Mouse (Mus musculus): ENCODE results near the gene Fam89a. TPM values are rescaled to one million over a fixed set of nuclear protein-coding genes. Genes with fewer than 3 reads are reported as not detected.

Fam89a gene
- polyA plus RNA-seq, 1 experiment from 2014 or later = 0.40 TPM

Other genes starting within 250 kb of the Fam89a start
- 33.0 and 34.5 TPM in 2 replicates for gene Cog2, start 231.1 kb downstream of the Fam89a start, polyA plus RNA-seq (2015; fragmentation: Nextera tagmentation; extraction: Ambion mirVana)
- 1.5 and 10.1 TPM in 2 replicates for gene Agt, start 182.1 kb downstream of the Fam89a start, polyA plus RNA-seq (2015; fragmentation: Nextera tagmentation; extraction: Ambion mirVana)
- 0.17 and 0.20 TPM in 2 replicates for gene Capn9, start 175.7 kb downstream of the Fam89a start, polyA plus RNA-seq (2015; fragmentation: Nextera tagmentation; extraction: Ambion mirVana)
- gene 2310022B05Rik, start 88.5 kb downstream of the Fam89a start, polyA plus RNA-seq (2015; fragmentation: Nextera tagmentation; extraction: Ambion mirVana) = 20.0 and 24.2 TPM in 2 replicates
- 64.6 and 66.2 TPM in 2 replicates for gene Ttc13, start 29.8 kb downstream of the Fam89a start, polyA plus RNA-seq (2015; fragmentation: Nextera tagmentation; extraction: Ambion mirVana)
- gene Arv1, start 29.7 kb downstream of the Fam89a start, polyA plus RNA-seq (2015; fragmentation: Nextera tagmentation; extraction: Ambion mirVana) = 34.8 and 36.0 TPM in 2 replicates
- gene Trim67, start 41.3 kb upstream of the Fam89a start, polyA plus RNA-seq (2015; fragmentation: Nextera tagmentation; extraction: Ambion mirVana) = 28.0 and 29.5 TPM in 2 replicates
- gene Gnpat, start 111.2 kb upstream of the Fam89a start, polyA plus RNA-seq (2015; fragmentation: Nextera tagmentation; extraction: Ambion mirVana) = 70.7 and 74.1 TPM in 2 replicates
- gene 2810004N23Rik, start 111.3 kb upstream of the Fam89a start, polyA plus RNA-seq (2015; fragmentation: Nextera tagmentation; extraction: Ambion mirVana) = 25.5 and 27.3 TPM in 2 replicates
- gene Exoc8, start 145.9 kb upstream of the Fam89a start, polyA plus RNA-seq (2015; fragmentation: Nextera tagmentation; extraction: Ambion mirVana) = 14.1 and 15.3 TPM in 2 replicates
- gene Sprtn, start 146.1 kb upstream of the Fam89a start, polyA plus RNA-seq (2015; fragmentation: Nextera tagmentation; extraction: Ambion mirVana) = 9.0 and 9.4 TPM in 2 replicates
- gene Egln1, start 197.5 kb upstream of the Fam89a start, polyA plus RNA-seq (2015; fragmentation: Nextera tagmentation; extraction: Ambion mirVana) = 15.6 and 17.8 TPM in 2 replicates

All from midbrain, embryonic 16.5 days (tissue).